Mouse (Mus musculus): ENCODE measurements around the gene Naxe. TPM values are rescaled to one million over a fixed set of nuclear protein-coding genes. Genes with fewer than 3 reads are reported as not detected.

Naxe gene
- polyA plus RNA-seq, 1 experiment from 2014 or later = 203 TPM

GRCm38 (mm10) chr3:88090106-88090505 lies 31.8 kb upstream of the Naxe start:
- Histone ChIP-seq H3K4me1 (replicated peaks; ENCODE audit: control insufficient read depth, insufficient read depth, low read length) (no peaks in the 10 kb centered on the region), H3K9me3 (ENCODE audit: control insufficient read depth, low read length) (no peaks in the 10 kb centered on the region), H3K4me3 (ENCODE audit: low read length) (no peak overlapping the region), H3K9ac (ENCODE audit: low read length) (no peak overlapping the region), H3K27ac (ENCODE audit: low read length) (no peak overlapping the region), H3K36me3 (ENCODE audit: control insufficient read depth, insufficient read depth, low read length) (peaks cover 51% of the 10 kb centered on the region), H3K4me2 (ENCODE audit: low read depth, low read length) (no peak overlapping the region), H3K27me3 (ENCODE audit: control insufficient read depth, insufficient read depth, low read depth, low read length) (no peaks in the 10 kb centered on the region)
- WGBS = 87% methylated on average over 7 of the region's 7 CpGs
- ATAC-seq (ENCODE audit: low read depth) = no peak

- no peaks in the 10 kb centered on the region for H3K27me3 ChIP-seq (ENCODE audit: control insufficient read depth, insufficient read depth, low read depth, low read length)
- H3K4me3 ChIP-seq (ENCODE audit: low read length) = no peak overlapping the region
- WGBS = 83% methylated on average over 1 of the region's 1 CpGs
- peaks cover 39% of the 10 kb centered on the region for H3K36me3 ChIP-seq (ENCODE audit: control insufficient read depth, insufficient read depth, low read length)
- no peaks in the 10 kb centered on the region for H3K9me3 ChIP-seq (ENCODE audit: control insufficient read depth, low read length)
- H3K4me1 ChIP-seq (replicated peaks; ENCODE audit: control insufficient read depth, insufficient read depth, low read length) = peaks cover 6% of the 10 kb centered on the region
- H3K27ac ChIP-seq (ENCODE audit: low read length) = no peak overlapping the region
- ATAC-seq (ENCODE audit: low read depth) = no peak
- no peak overlapping the region for H3K9ac ChIP-seq (ENCODE audit: low read length)
- H3K4me2 ChIP-seq (ENCODE audit: low read depth, low read length) = no peak overlapping the region
Measured at GRCm38 (mm10) chr3:88087688-88088087, 29.4 kb upstream of the Naxe start.

GRCm38 (mm10) chr3:88085459-88085858 lies 27.2 kb upstream of the Naxe start:
- Histone ChIP-seq H3K27ac (ENCODE audit: low read length) (no peak overlapping the region), H3K4me3 (ENCODE audit: low read length) (no peak overlapping the region), H3K4me2 (ENCODE audit: low read depth, low read length) (no peak overlapping the region), H3K36me3 (ENCODE audit: control insufficient read depth, insufficient read depth, low read length) (peaks cover 24% of the 10 kb centered on the region), H3K27me3 (ENCODE audit: control insufficient read depth, insufficient read depth, low read depth, low read length) (no peaks in the 10 kb centered on the region), H3K4me1 (replicated peaks; ENCODE audit: control insufficient read depth, insufficient read depth, low read length) (peaks cover 11% of the 10 kb centered on the region), H3K9me3 (ENCODE audit: control insufficient read depth, low read length) (no peaks in the 10 kb centered on the region), H3K9ac (ENCODE audit: low read length) (no peak overlapping the region)
- 91% methylated on average over 3 of the region's 9 CpGs for WGBS
- ATAC-seq (ENCODE audit: low read depth) = no peak

GRCm38 (mm10) chr3:88084001-88084400 lies 25.7 kb upstream of the Naxe start:
- Histone ChIP-seq H3K4me2 (ENCODE audit: low read depth, low read length) (no peak overlapping the region), H3K27me3 (ENCODE audit: control insufficient read depth, insufficient read depth, low read depth, low read length) (no peaks in the 10 kb centered on the region), H3K4me1 (replicated peaks; ENCODE audit: control insufficient read depth, insufficient read depth, low read length) (peaks cover 11% of the 10 kb centered on the region), H3K9me3 (ENCODE audit: control insufficient read depth, low read length) (no peaks in the 10 kb centered on the region), H3K36me3 (ENCODE audit: control insufficient read depth, insufficient read depth, low read length) (peaks cover 11% of the 10 kb centered on the region), H3K4me3 (ENCODE audit: low read length) (no peak overlapping the region), H3K27ac (ENCODE audit: low read length) (no peak overlapping the region), H3K9ac (ENCODE audit: low read length) (no peak overlapping the region)
- WGBS = 93% methylated on average over 2 of the region's 2 CpGs
- no peak for ATAC-seq (ENCODE audit: low read depth)

GRCm38 (mm10) chr3:88082663-88083062 lies 24.4 kb upstream of the Naxe start:
- peak overlapping the region; percentile 47; the same call in 1 of the 2 replicates for H3K27ac ChIP-seq (ENCODE audit: low read length)
- no peaks in the 10 kb centered on the region for H3K27me3 ChIP-seq (ENCODE audit: control insufficient read depth, insufficient read depth, low read depth, low read length)
- peaks cover 6% of the 10 kb centered on the region for H3K36me3 ChIP-seq (ENCODE audit: control insufficient read depth, insufficient read depth, low read length)
- peak overlapping the region; percentile 76 for H3K9ac ChIP-seq (ENCODE audit: low read length)
- H3K4me2 ChIP-seq (ENCODE audit: low read depth, low read length) = peak overlapping the region; percentile 76
- H3K9me3 ChIP-seq (ENCODE audit: control insufficient read depth, low read length) = no peaks in the 10 kb centered on the region
- peak; percentile 64 for ATAC-seq (ENCODE audit: low read depth)
- H3K4me1 ChIP-seq (replicated peaks; ENCODE audit: control insufficient read depth, insufficient read depth, low read length) = peaks cover 11% of the 10 kb centered on the region
- H3K4me3 ChIP-seq (ENCODE audit: low read length) = peak overlapping the region; percentile 68
- 2% methylated on average over 4 of the region's 4 CpGs for WGBS

GRCm38 (mm10) chr3:88082224-88082618 lies 23.9 kb upstream of the Naxe start:
- Histone ChIP-seq H3K4me2 (ENCODE audit: low read depth, low read length) (peak overlapping the region; percentile 76), H3K9me3 (ENCODE audit: control insufficient read depth, low read length) (no peaks in the 10 kb centered on the region), H3K4me1 (replicated peaks; ENCODE audit: control insufficient read depth, insufficient read depth, low read length) (peaks cover 11% of the 10 kb centered on the region), H3K27ac (ENCODE audit: low read length) (peak overlapping the region; percentile 47), H3K27me3 (ENCODE audit: control insufficient read depth, insufficient read depth, low read depth, low read length) (no peaks in the 10 kb centered on the region), H3K9ac (ENCODE audit: low read length) (peak overlapping the region; percentile 76), H3K36me3 (ENCODE audit: control insufficient read depth, insufficient read depth, low read length) (peaks cover 6% of the 10 kb centered on the region), H3K4me3 (ENCODE audit: low read length) (peak overlapping the region; percentile 68)
- ATAC-seq (ENCODE audit: low read depth) = peak; percentile 41; the same call in 1 of the 2 replicates
- under 1% methylated on average over 13 of the region's 13 CpGs for WGBS

- no peaks in the 10 kb centered on the region for H3K9me3 ChIP-seq (ENCODE audit: control insufficient read depth, low read length)
- H3K4me2 ChIP-seq (ENCODE audit: low read depth, low read length) = peak within 1 kb of the TSS; percentile 76
- peak; percentile 93 for ATAC-seq (ENCODE audit: low read depth)
- H3K36me3 ChIP-seq (ENCODE audit: control insufficient read depth, insufficient read depth, low read length) = peaks cover 6% of the 10 kb centered on the region
- peaks cover 11% of the 10 kb centered on the region for H3K4me1 ChIP-seq (replicated peaks; ENCODE audit: control insufficient read depth, insufficient read depth, low read length)
- H3K4me3 ChIP-seq (ENCODE audit: low read length) = peak within 1 kb of the TSS; percentile 68
- WGBS = 18% methylated on average over 33 of the region's 33 CpGs
- H3K9ac ChIP-seq (ENCODE audit: low read length) = peak within 1 kb of the TSS; percentile 76
- H3K27me3 ChIP-seq (ENCODE audit: control insufficient read depth, insufficient read depth, low read depth, low read length) = no peaks in the 10 kb centered on the region
- H3K27ac ChIP-seq (ENCODE audit: low read length) = peak within 1 kb of the TSS; percentile 47
Measured at GRCm38 (mm10) chr3:88081345-88082223, 23.3 kb upstream of the Naxe start, which contains the start of gene Iqgap3. Gene Iqgap3 (plus strand): TSS chr3:88081971.

GRCm38 (mm10) chr3:88078204-88078603 lies 19.9 kb upstream of the Naxe start, which contains the start of gene Ttc24:
Gene Ttc24 (minus strand): TSS chr3:88078304.
- 63% methylated on average over 4 of the region's 4 CpGs for WGBS
- no peak within 1 kb of the TSS for H3K27ac ChIP-seq (ENCODE audit: low read length)
- no peaks in the 10 kb centered on the region for H3K9me3 ChIP-seq (ENCODE audit: control insufficient read depth, low read length)
- H3K4me2 ChIP-seq (ENCODE audit: low read depth, low read length) = no peak within 1 kb of the TSS
- H3K4me3 ChIP-seq (ENCODE audit: low read length) = no peak within 1 kb of the TSS
- H3K36me3 ChIP-seq (ENCODE audit: control insufficient read depth, insufficient read depth, low read length) = no peaks in the 10 kb centered on the region
- H3K9ac ChIP-seq (ENCODE audit: low read length) = no peak within 1 kb of the TSS
- no peak for ATAC-seq (ENCODE audit: low read depth)
- no peaks in the 10 kb centered on the region for H3K27me3 ChIP-seq (ENCODE audit: control insufficient read depth, insufficient read depth, low read depth, low read length)
- H3K4me1 ChIP-seq (replicated peaks; ENCODE audit: control insufficient read depth, insufficient read depth, low read length) = peaks cover 10% of the 10 kb centered on the region

GRCm38 (mm10) chr3:88077441-88077840 lies 19.1 kb upstream of the Naxe start:
- H3K27me3 ChIP-seq (ENCODE audit: control insufficient read depth, insufficient read depth, low read depth, low read length) = no peaks in the 10 kb centered on the region
- ATAC-seq (ENCODE audit: low read depth) = no peak
- H3K4me1 ChIP-seq (replicated peaks; ENCODE audit: control insufficient read depth, insufficient read depth, low read length) = peaks cover 3% of the 10 kb centered on the region; the same call in 1 of the 2 replicates
- no peaks in the 10 kb centered on the region for H3K9me3 ChIP-seq (ENCODE audit: control insufficient read depth, low read length)
- no peak overlapping the region for H3K27ac ChIP-seq (ENCODE audit: low read length)
- no peaks in the 10 kb centered on the region for H3K36me3 ChIP-seq (ENCODE audit: control insufficient read depth, insufficient read depth, low read length)
- no peak overlapping the region for H3K4me3 ChIP-seq (ENCODE audit: low read length)
- WGBS = 36% methylated on average over 8 of the region's 8 CpGs
- no peak overlapping the region for H3K4me2 ChIP-seq (ENCODE audit: low read depth, low read length)
- H3K9ac ChIP-seq (ENCODE audit: low read length) = no peak overlapping the region
